Mouse (Mus musculus) cerebellum, postnatal 36 days (tissue): ENCODE results near the gene Scyl1.

ENCODE experiments used
- DNase-seq, 2 experiments: peaks; one replicate each; pipeline ENCODE4 v3.0.0; 2021 to 2022; ENCODE audit warnings: mixed read lengths in 2 of 2

Scyl1 gene

DNA sequence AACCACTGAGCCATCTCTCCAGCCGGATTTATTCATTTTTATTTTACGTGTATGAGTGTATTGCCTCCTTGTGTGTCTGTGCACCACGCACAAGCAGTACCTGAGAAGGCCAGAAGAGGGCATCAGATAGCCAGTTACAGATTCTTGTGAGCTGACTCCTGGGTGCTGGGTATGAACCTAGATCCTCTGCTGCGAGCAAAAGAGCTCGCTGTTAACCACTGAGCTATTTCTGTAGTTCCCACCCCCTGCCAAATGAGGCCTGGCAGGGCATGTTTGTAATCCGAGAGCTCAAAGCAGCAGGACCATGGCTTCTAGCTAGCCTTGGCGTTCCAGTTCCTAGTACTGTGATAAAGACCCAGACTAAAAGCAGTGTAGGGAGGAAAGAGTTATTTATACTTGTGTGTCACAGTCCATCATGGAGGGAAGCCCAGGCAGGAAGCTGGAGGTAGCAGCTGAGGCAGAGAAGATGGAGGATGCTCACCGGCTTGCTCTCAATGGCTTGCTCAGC lies 16.0 kb upstream of the Scyl1 start:
- peak; percentile 88 to 96 for DNase-seq

DNA sequence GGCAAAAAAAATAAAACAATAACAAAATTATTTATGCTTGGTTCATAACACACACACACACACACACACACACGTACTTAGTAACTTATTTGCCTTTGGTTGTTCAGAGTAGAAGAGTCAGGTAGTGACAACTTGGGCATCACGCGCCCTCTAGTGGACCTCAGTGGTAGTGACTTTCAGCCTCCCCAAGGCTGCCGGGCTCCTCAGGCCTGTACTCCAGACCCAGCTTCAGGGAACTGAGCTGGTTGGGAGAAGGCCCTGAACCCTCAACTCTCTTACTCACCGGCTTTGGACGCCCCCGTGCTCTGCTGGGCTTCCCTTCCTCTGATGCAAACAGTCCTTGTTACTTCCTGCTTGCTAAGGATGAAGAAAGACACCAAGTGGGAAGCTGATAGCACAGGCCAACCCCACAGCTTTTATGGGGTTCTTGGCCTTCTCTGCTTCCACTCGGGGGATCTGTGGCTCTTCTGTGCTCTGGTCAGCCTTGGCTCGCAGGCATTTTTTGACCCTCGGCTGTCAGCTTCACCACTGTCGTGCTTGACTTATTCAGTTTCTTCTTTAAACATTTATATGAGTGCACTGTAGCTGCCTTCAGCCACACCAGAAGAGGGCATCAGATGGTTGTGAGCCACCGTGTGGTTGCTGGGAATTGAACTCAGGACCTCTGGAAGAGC lies 15.4 kb upstream of the Scyl1 start:
- peak; percentile 89 to 94 for DNase-seq

DNA sequence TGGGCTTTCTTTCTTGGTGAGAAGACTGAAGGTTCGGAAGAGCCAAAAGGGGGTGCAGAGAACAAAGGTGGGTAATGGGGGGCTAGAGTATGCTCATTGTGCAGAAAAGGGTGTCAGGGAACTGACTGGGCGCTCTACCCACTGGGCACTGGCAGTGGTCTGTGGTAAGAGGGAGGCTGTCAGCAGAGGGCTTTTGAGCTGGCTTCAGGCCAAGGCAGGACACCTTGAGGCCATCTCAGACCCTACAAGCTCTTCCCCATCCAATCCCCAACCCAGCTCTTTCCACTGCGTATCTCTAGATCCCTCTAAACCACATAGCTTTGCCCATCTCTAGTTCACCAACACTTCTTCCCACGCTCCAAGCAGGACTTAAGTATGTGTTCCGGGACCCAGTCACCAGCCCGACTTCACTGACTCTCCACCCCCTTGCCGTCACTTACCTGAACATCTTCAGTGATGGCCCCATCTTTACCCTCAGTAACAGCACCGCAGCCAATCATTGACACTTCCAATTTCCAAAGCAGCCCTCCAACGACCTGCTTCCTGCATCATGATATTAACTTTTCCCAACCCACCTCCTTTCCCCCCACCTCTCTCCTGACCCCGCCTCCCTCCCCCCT lies 13.8 kb upstream of the Scyl1 start:
- DNase-seq, result no peak

DNA sequence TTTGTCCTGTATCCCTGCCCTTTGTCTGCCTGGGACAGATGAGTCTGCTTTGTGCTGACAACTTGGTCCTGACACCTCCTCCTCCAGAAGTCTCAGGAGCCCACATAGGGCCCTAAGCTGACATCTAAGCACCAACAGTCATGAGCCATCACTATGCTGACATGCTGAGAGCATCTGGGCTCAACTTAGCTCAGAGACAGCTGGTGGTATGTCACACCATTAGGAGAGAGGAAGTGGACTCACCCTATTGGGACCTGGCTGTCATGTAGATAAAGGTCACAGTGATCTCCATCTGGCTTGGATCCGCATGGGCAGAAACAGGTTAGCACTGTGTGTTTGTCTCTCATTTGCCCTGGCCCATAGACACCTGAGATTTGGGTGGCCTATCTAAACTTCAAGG lies 10.9 kb upstream of the Scyl1 start:
- DNase-seq, result no peak

DNA sequence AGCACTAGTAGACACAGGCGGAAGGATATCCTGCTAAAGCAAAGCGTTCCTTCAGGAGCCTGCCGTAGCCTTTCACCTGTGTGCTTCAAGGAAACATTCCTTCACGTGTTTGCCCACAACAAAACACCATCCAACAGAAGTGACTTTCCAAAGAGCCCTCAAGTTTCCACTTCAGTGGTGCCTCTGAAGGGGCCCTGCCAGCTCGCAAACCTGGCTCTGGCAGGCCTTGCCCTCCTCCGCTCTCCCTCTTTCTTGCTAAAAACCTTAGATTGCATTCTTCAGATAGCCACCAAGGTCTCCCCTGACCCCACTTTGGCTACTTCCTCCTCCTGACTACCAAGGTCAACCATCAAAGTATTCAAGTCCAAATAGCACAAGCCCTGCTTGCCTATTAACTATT lies 10.3 kb upstream of the Scyl1 start:
- DNase-seq, result no peak

DNA sequence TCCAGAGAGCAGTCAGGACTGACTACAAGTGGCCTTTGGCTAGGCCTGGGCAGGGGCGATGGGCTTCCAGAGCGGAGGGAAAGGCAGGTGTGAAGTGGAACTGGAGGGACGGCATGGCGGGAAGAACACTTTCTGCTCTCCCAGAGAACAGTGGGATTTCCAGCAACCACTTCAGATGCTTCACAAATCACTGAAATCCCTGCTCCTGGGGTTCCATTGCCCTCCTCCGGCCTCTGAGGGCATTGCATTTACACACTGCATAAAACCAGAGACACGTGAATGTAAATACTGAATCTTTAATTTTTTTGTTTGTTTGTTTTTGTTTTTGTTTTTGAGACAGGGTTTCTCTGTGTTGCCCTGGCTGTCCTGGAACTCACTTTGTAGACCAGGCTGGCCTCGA lies 9.0 kb upstream of the Scyl1 start:
- peak in 1 of 2 experiments; percentile 45 for DNase-seq

DNA sequence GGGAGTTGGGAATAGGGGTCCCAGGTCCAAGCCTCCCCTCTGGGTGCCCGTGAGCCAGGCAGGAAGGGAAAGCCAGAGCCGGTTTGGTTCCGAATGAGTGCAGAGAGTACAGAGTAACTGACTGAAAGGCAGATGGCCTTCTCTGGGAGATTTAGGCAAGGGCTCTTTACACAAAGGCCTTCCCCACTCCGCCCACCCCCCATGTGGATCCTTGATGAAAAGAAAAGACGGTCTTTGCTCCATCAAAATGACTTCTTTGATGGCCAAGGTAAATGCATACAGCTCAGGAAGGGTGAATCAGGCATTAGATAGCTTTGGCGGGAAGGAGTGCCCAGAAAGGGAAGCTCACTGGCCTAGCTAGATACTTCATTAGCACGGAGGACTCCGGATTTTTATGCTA lies 7.1 kb upstream of the Scyl1 start:
- no peak for DNase-seq

DNA sequence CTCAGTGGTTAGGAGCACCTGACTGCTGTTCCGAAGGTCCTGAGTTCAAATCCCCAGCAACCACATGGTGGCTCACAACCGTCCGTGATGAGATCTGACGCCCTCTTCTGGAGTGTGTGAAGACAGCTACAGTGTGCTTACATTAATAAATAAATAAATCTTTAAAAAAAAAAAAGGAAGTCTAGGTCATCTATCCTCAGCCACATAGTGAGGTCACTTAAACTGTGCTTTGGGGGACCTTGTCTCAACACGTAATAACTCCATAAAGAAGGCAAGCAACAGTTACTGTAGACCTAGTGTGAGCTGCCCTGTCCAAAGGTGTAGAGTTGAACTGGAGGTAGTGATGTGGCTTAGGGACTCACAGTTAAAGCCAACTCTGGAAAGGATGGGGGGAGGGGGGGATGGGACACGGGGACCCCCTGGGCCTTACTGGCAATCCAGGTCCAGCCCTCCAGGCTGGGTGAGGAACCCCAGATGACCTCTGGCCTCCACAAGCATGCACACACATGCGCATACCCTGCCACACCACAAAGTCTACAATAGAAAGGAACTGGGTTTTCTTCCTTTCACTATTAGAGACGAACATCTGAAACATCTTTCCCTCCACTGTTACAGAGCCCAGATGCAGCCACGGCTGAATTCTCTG lies 6.3 kb upstream of the Scyl1 start:
- no peak for DNase-seq

DNA sequence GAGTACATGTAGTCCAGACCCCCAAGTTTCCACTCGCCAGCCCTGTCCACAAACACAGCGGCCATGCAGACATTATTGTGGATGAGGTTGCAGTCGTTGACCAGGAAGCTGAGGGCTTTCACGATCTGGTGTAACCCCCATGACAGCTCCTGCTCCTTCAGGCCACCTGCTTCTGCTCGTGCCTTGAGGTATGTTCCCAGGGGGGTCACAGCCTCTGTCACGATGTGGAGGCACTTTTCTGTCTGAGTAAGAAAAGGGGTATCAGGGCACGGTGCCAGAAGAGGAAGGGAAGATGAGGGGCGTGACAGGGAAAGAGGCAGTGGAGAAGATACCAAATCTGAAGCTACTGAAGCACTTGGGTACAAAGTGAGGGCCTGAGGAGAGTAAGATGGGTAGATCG lies 908 bp downstream of the Scyl1 start:
- no peak for DNase-seq

DNA sequence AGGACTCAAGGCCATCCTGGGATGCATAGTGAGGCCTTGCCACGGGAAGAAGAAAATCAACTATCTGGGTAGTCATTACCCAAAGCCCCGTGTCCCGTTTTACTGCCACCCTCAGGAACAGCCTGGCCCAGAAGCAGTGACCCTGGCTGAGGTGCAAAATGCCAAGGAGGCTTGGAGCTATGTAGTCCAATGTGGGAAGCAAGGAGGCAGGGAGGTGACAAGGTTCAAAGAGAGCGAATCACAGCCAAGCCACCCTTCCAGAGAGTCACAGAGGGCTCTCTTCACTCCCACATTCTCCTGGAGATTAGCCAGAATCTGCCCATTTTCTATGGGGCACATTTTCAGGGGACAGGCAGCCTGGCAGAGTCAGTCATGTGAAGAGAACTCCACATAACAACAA lies 3.9 kb downstream of the Scyl1 start:
- DNase-seq, result no peak

DNA sequence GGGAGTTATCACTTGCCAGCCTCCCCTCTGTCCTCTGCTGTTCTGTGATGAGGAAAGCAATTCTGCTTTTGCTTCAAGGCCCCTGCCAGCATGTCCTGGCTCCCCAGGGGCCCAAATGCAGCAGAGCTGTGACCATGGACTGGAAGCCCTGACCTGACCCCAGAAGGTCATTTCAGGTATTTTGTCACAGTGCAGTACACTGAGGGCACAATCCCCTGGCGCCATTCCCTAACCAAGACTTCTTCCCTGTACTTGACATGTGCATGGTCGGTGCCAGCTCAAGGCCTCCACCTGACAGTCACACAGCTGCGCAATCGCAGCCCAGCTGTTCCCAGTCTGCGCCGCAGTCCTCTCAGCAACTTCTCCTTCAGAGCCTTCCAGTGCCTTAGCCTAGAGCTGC lies 8.1 kb downstream of the Scyl1 start:
- no peak for DNase-seq

DNA sequence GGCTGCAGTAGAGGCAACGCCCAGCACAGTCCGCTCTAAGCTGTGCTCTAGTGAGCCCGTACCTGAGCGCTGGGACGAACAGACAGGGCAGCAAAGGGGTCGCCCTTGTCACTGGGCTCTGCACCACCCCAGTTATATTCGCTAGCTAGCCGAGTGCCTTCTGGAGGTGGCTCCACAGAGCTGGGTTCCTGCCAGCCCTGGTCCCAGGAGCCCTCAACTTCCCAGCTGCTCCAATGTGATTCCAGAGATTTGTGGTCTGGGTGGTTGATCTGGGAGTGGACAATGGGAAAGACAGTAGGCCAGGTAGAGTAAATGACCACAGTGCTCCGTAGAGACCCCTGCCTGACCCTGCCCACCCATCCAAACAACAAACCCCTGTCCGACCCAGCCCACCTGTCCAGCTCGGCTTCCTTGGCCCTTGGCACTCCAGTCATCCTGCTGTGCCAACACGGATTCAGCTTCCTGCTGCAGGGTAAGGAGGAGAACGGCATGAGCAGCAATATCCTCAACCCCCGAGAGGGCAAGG lies 12.3 kb downstream of the Scyl1 start:
- no peak for DNase-seq

DNA sequence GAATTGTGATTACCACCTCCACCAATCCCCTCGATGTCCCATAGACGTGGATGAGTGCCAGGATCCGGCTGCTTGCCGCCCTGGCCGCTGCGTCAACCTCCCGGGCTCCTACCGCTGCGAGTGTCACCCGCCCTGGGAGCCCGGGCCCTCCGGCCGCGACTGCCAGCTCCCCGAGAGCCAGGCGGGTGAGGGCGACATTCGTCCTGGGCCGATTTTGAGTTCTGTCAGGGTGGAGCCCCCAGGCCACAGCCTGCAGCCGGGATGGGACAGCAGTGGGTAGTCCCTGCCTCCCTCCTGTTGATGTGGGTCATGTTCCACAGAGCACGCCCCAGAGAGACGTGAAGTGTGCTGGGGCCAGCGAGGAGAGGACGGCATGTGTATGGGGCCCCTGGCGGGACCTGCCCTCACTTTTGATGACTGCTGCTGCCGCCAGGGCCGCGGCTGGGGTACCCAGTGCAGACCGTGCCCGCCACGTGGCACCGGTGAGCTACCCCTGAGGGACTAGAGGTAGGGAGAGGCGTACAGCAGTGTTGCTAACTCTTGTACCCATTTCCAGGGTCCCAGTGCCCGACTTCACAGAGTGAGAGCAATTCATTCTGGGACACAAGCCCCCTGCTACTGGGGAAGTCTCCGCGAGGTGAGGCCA lies 14.1 kb downstream of the Scyl1 start:
- DNase-seq, result peak in 1 of 2 experiments; percentile 22

DNA sequence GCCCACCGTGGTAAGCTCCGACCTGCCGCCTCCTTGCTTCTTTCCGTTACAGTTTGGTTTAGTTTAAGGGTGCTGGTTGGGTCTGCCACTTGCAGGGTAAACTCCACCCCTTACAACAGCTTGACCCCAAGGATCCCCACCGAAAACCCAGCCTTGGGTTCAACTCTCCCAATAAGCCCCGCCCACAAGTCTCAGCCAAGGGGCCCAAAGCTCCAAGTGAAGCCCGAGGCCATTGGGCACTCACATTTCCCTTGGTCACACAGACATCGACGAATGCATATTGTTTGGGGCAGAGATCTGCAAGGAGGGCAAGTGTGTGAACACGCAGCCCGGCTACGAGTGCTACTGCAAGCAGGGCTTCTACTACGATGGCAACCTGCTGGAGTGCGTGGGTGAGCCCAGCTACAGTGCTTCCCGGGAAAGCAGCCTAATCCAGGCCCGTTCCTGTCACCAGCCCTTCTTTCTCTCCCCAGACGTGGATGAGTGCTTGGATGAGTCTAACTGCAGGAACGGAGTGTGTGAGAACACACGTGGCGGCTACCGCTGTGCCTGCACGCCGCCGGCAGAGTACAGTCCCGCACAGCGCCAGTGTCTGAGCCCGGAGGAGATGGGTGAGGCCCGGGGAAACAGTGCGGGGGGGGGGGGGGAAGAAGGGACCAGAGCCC lies 14.8 kb downstream of the Scyl1 start:
- DNase-seq, result peak in 1 of 2 experiments; percentile 23

DNA sequence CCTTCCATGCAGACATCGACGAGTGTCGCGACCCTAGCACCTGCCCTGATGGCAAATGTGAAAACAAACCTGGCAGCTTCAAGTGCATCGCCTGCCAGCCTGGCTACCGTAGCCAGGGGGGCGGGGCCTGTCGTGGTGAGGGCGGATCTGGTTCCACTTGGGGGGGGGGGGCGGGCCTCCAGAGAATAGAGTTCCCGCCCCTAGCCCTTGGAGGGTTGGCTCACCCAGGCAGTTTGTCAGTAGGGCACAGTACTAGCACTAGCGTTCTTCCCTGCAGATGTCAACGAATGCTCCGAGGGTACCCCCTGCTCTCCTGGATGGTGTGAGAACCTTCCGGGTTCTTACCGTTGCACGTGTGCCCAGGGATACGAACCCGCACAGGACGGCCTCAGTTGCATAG lies 19.5 kb downstream of the Scyl1 start:
- DNase-seq, result peak in 1 of 2 experiments; percentile 43

DNA sequence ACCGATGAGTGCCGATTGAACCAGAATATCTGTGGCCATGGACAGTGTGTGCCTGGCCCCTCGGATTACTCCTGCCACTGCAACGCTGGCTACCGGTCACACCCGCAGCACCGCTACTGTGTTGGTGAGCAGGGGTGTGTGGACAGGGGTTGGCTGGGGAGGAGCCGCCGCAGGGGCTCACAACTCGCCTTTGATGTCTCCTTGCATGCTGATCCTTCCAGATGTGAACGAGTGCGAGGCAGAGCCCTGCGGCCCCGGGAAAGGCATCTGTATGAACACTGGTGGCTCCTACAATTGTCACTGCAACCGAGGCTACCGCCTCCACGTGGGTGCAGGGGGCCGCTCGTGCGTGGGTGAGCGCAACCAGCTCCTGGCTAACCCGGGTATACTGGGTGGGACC lies 20.3 kb downstream of the Scyl1 start:
- no peak for DNase-seq

DNA sequence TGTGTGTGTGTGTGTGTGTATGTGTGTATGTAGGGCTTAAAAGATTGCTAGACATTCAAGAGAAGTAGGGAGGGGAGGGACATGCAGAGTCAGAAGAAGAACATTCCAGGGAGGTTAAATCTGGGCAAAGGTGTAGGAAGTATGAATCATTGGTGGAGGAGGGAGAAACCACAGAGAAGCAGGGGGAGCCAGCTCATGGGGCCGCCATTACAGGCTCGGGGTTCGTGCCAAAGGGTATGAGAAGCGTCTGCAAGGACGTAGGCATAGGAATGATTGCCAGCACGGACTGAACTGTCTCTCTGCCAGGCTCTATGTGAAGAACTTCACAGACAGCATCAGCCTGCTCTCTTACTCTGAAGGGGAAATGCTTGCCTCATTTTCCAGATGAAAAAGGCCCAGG lies 21.7 kb downstream of the Scyl1 start:
- DNase-seq, result no peak

DNA sequence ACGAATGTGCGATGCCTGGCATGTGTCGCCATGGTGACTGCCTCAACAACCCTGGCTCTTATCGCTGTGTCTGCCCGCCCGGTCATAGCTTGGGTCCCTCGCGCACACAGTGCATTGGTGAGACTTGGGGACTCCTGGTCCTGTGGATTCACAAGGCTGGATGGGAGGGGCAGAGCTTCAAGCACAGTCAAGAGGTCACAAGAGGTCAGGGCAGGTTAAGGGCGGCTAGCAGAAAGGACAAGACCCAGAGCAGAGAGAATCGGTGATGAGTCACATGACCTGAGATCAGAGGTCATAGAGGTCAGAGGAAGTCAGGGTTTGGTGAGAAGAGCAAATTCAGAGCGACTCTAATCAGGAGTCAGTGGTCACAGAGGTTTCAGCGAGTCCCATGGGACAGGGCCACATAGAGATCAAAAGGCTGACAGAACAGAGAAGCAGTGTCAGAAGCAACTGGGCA lies 24.3 kb downstream of the Scyl1 start:
- no peak for DNase-seq

DNA sequence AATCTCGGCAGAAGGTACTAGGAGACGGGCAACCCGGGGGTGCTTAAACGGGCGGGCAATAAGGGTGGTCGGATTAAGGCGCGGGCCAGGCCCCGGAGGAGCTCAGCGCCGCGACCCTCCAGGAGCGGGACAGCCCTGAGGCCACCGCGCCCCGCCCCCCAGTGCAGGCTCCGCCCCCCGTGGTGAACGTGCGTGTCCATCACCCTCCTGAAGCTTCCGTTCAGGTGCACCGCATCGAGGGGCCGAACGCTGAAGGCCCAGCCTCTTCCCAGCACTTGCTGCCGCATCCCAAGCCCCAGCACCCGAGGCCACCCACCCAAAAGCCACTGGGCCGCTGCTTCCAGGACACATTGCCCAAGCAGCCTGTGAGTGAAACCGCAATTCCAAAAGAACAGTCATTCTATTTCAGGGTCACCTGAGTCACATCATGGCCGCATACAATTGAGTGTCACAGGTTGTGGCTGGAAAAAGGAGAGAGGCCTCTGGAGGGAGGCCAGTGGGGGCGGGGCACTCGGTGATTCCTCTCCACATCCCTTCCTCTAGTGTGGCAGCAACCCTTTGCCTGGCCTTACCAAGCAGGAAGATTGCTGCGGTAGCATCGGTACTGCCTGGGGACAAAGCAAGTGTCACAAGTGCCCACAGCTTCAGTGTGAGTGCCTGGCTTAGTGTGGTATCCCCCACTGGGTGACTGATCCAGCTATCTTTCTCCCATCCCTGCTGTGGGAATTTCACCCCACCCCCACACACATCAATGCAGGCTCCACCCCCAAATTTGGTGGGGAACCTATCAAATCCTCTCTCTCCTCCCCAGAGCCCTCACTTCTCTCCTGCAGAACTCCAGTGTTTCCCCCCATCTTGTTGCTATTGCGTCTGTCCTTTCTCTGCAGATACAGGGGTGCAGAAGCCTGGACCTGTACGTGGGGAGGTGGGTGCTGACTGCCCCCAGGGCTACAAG lies 25.2 kb downstream of the Scyl1 start:
- DNase-seq, result no peak

DNA sequence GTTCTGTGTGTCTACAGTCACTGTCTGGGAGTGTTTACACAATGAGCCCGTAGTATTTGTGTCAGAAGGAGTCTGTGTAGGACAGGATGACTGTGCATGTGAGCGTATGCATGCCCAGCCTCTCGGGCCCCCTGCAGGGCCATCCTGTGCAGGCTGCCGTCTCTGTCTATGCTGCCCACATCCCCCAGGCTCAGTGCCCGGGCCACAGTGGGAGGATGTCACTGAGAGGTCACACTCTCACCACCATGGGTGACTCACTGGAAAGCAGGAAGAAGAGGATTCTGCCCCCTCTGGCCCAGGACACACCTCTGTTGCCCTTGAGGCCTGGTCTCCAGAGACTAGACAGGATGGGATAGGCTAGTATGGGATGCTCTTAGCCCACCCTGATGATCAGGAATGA lies 27.6 kb downstream of the Scyl1 start:
- DNase-seq, result peak; percentile 65 to 74

DNA sequence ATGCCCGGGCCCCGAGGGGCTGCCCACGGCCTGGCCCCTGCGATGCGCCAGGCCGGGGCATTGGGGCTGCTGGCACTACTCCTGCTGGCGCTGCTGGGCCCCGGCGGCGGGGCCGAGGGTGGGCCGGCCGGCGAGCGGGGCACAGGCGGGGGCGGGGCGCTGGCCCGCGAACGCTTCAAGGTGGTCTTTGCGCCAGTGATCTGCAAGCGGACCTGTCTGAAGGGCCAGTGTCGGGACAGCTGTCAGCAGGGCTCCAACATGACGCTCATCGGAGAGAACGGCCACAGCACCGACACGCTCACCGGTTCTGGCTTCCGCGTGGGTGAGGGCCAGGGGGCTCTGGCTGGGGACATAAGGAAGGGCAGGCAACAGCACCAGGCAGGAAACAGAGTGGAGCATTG lies 29.0 kb downstream of the Scyl1 start:
- DNase-seq, result peak in 1 of 2 experiments; percentile 58
